Mouse (Mus musculus) embryonic facial prominence, embryonic 15.5 days (tissue): ENCODE data around the gene Stc2. TPM values are rescaled to one million over a fixed set of nuclear protein-coding genes. Genes with fewer than 3 reads are reported as not detected.

Experiments
- ATAC-seq: fragments of 200-750 bp; cut with Nextera tagmentation; 2 replicates; pipeline ENCODE4 v1.8.0; 2017; ENCODE audit warnings: low read depth, moderate TSS enrichment; ENCODE audit not compliant: insufficient number of reproducible peaks, low FRiP score, low TSS enrichment
- H3K27ac ChIP-seq: fragments of 300-500 bp; sonication (generic); replicated peaks from 2 replicates; pipeline ENCODE4 v1.5.1; 2015; ENCODE audit warnings: mild to moderate bottlenecking, inconsistent platforms
- H3K27me3 ChIP-seq: fragments of 300-500 bp; sonication (generic); 2 replicates; pipeline ENCODE4 v1.6.1; 2015; ENCODE audit warnings: inconsistent platforms
- H3K36me3 ChIP-seq: fragments of 300-500 bp; sonication (generic); 2 replicates; pipeline ENCODE4 v1.6.1; 2015; ENCODE audit warnings: mild to moderate bottlenecking, inconsistent platforms
- H3K4me1 ChIP-seq: fragments of 300-500 bp; sonication (generic); 2 replicates; pipeline ENCODE4 v1.6.1; 2015; ENCODE audit warnings: inconsistent platforms
- H3K4me2 ChIP-seq: fragments of 300-500 bp; sonication (generic); replicated peaks from 2 replicates; pipeline ENCODE4 v1.6.1; 2015; ENCODE audit warnings: mild to moderate bottlenecking, inconsistent platforms
- H3K4me3 ChIP-seq: fragments of 300-500 bp; sonication (generic); replicated peaks from 2 replicates; pipeline ENCODE4 v1.5.1; 2015; ENCODE audit warnings: mild to moderate bottlenecking, inconsistent platforms
- H3K9ac ChIP-seq: fragments of 300-500 bp; sonication (generic); 2 replicates; pipeline ENCODE4 v1.6.1; 2015; ENCODE audit warnings: inconsistent platforms
- H3K9me3 ChIP-seq: fragments of 300-500 bp; sonication (generic); replicated peaks from 2 replicates; pipeline ENCODE4 v1.6.1; 2016; ENCODE audit warnings: inconsistent platforms
- WGBS: fragments of 180-500 bp; shearing (Covaris S2); methylation state at CpG from one replicate; pipeline ENCODE4 v1.1.7; 2015; 5-methylcytosine and 5-hydroxymethylcytosine counted together
- polyA plus RNA-seq: library from polyadenylated mRNA; unstranded; fragments of >200 nt; fragmentation: Nextera tagmentation; extraction: Ambion mirVana; gene quantifications from 2 replicates; pipeline ENCODE4 v1.2.1, GENCODE M21; 2015

Gene Stc2
- polyA plus RNA-seq, 1 experiment from 2014 or later = 3.3 TPM

DNA sequence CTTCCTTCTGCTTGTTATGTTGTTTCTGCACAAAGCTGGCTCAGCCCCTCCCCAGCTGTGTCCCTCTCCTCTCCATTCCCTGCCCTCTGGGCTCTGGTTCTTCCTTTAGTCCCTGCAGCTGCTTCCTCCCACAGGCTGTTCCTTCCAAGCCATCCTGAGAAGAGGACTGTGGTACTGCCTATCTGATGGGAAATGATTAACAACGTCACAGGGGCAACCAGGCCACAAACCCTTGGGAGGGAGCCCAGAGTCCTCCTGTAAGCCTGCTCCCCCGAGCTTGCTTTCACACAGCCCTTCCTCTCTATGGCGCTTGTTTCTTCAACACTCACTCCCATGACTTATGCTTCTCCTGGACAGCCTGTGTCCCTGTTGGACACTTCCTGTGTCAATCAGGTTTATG is 16.7 kb upstream of the Stc2 start:
- Histone ChIP-seq H3K36me3 (no peaks in the 10 kb centered on the region), H3K9ac (no peak overlapping the region), H3K4me2 (no peak overlapping the region), H3K9me3 (no peaks in the 10 kb centered on the region), H3K4me3 (no peak overlapping the region), H3K27me3 (no peaks in the 10 kb centered on the region), H3K4me1 (no peaks in the 10 kb centered on the region), H3K27ac (no peak overlapping the region)
- ATAC-seq = no peak
- 54% methylated on average over 3 of the region's 3 CpGs for WGBS

- H3K9me3 ChIP-seq = no peaks in the 10 kb centered on the region
- H3K4me1 ChIP-seq = no peaks in the 10 kb centered on the region
- no peak for ATAC-seq
- no peaks in the 10 kb centered on the region; the same call in 1 of the 2 replicates for H3K27me3 ChIP-seq
- 82% methylated on average over 2 of the region's 2 CpGs for WGBS
- H3K4me2 ChIP-seq = no peak overlapping the region
- no peaks in the 10 kb centered on the region for H3K36me3 ChIP-seq
- no peak overlapping the region for H3K27ac ChIP-seq
- no peak overlapping the region for H3K9ac ChIP-seq
- no peak overlapping the region for H3K4me3 ChIP-seq
Measured at GRCm38 (mm10) chr11:31383968-31384367, 14.1 kb upstream of the Stc2 start.

- H3K27ac ChIP-seq = no peak overlapping the region
- H3K36me3 ChIP-seq = no peaks in the 10 kb centered on the region
- no peak overlapping the region for H3K9ac ChIP-seq
- no peak overlapping the region for H3K4me2 ChIP-seq
- no peaks in the 10 kb centered on the region for H3K9me3 ChIP-seq
- WGBS = 40% methylated on average over 5 of the region's 5 CpGs
- no peak overlapping the region for H3K4me3 ChIP-seq
- no peaks in the 10 kb centered on the region for H3K4me1 ChIP-seq
- H3K27me3 ChIP-seq = no peaks in the 10 kb centered on the region; the same call in 1 of the 2 replicates
- no peak for ATAC-seq
Measured at GRCm38 (mm10) chr11:31382145-31382544, 12.3 kb upstream of the Stc2 start.

- no peak overlapping the region for H3K9ac ChIP-seq
- no peak overlapping the region for H3K4me2 ChIP-seq
- no peak for ATAC-seq
- H3K9me3 ChIP-seq = no peaks in the 10 kb centered on the region
- peaks cover 43% of the 10 kb centered on the region for H3K27me3 ChIP-seq
- no peaks in the 10 kb centered on the region for H3K36me3 ChIP-seq
- peaks cover 28% of the 10 kb centered on the region for H3K4me1 ChIP-seq
- no peak overlapping the region for H3K27ac ChIP-seq
- WGBS = 75% methylated on average over 7 of the region's 7 CpGs
- no peak overlapping the region for H3K4me3 ChIP-seq
Measured at GRCm38 (mm10) chr11:31373438-31373837, 3.6 kb upstream of the Stc2 start.

DNA sequence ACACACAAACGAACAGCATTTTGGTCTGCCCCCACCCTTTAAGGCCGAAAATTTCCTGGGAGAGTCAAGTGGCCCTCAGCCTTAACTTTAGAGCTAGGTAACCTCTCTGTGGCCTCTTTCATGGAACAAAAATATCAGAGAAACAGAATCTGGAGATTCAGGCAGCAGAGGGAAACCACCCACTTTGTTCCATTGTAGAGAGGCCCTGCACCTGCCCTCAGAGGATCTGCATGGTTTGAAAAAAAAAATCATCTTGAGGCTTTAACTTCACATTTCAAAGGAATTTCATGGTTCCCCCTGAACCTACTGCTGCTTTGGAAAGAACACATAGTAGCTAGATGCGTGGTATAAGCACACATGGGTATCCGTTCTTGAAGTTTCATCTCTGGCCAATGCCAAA is 2.3 kb upstream of the Stc2 start:
- 79% methylated on average over 4 of the region's 4 CpGs for WGBS
- Histone ChIP-seq H3K27me3 (peaks cover 46% of the 10 kb centered on the region), H3K4me3 (no peak overlapping the region), H3K9me3 (no peaks in the 10 kb centered on the region), H3K27ac (no peak overlapping the region), H3K4me2 (no peak overlapping the region), H3K4me1 (peaks cover 33% of the 10 kb centered on the region), H3K36me3 (no peaks in the 10 kb centered on the region), H3K9ac (no peak overlapping the region)
- ATAC-seq = no peak

GRCm38 (mm10) chr11:31371256-31371838 is 1.5 kb upstream of the Stc2 start:
- no peaks in the 10 kb centered on the region for H3K36me3 ChIP-seq
- no peak overlapping the region for H3K9ac ChIP-seq
- WGBS = 3% methylated on average over 39 of the region's 39 CpGs
- no peak overlapping the region for H3K27ac ChIP-seq
- peaks cover 33% of the 10 kb centered on the region for H3K4me1 ChIP-seq
- H3K4me3 ChIP-seq = peak overlapping the region; percentile 56
- H3K4me2 ChIP-seq = peak overlapping the region; percentile 100
- H3K27me3 ChIP-seq = peaks cover 53% of the 10 kb centered on the region
- H3K9me3 ChIP-seq = no peaks in the 10 kb centered on the region
- no peak; the same call in 1 of the 2 replicates for ATAC-seq

- no peak for ATAC-seq
- H3K36me3 ChIP-seq = no peaks in the 10 kb centered on the region
- 2% methylated on average over 23 of the region's 24 CpGs for WGBS
- H3K27ac ChIP-seq = no peak overlapping the region
- no peak overlapping the region for H3K9ac ChIP-seq
- H3K4me3 ChIP-seq = peak overlapping the region; percentile 56
- H3K4me2 ChIP-seq = peak overlapping the region; percentile 100
- H3K4me1 ChIP-seq = peaks cover 33% of the 10 kb centered on the region
- peaks cover 57% of the 10 kb centered on the region for H3K27me3 ChIP-seq
- H3K9me3 ChIP-seq = no peaks in the 10 kb centered on the region
Measured at GRCm38 (mm10) chr11:31370436-31371230, 759 bp upstream of the Stc2 start.

DNA sequence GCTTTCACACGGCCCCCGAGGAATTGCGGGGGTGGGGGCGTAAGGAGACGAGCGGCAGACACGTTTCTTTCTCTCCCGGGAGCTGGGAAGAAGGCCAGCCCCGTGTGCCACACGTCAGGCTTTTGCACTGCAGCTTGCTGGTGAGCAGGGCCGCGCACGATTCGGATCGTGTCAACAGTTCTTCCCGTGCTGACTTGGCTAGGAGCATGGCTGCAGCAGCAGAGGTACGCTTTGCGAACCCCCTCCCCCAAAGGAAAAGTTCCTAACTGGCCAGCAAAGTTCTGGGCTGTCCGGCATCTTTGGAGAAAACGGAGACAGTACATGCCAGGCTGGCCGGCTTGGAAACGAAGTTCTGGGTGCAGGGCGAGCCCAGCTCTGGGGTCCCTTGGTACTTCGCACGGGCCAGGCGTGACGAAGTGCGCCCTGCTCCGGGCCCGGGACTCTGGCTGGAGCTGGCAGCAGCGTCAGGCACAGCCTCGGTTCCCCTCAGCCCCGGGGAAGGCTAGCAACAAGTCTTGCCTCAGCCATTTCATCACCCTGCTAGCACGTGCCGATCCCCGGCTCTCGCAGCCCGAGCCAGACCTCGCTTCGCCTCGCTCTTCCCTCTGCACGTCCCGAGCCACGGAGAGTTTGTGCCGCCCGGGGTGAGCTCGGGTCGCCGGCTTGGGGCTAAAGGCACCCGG is 768 bp downstream of the Stc2 start:
- Histone ChIP-seq H3K27me3 (peaks cover 56% of the 10 kb centered on the region), H3K36me3 (no peaks in the 10 kb centered on the region), H3K4me3 (peak overlapping the region; percentile 56), H3K9me3 (no peaks in the 10 kb centered on the region), H3K4me1 (peaks cover 33% of the 10 kb centered on the region), H3K9ac (peak overlapping the region; percentile 31), H3K4me2 (peak overlapping the region; percentile 100), H3K27ac (peak overlapping the region; percentile 44)
- under 1% methylated on average over 50 of the region's 50 CpGs for whole genome bisulfite sequencing
- ATAC-seq = peak; percentile 47; the same call in 1 of the 2 replicates

- no peaks in the 10 kb centered on the region for H3K9me3 ChIP-seq
- WGBS = 1% methylated on average over 36 of the region's 36 CpGs
- H3K4me3 ChIP-seq = peak overlapping the region; percentile 56
- H3K4me1 ChIP-seq = peaks cover 33% of the 10 kb centered on the region
- no peak overlapping the region for H3K27ac ChIP-seq
- peaks cover 56% of the 10 kb centered on the region for H3K27me3 ChIP-seq
- H3K9ac ChIP-seq = peak overlapping the region; percentile 31
- H3K36me3 ChIP-seq = no peaks in the 10 kb centered on the region
- ATAC-seq = 0 out of 2 replicates have a peak, but pooled peaks have one; percentile 2
- H3K4me2 ChIP-seq = peak overlapping the region; percentile 100
Measured at GRCm38 (mm10) chr11:31368252-31368964, 1.5 kb downstream of the Stc2 start.

GRCm38 (mm10) chr11:31366827-31367226 is 3.0 kb downstream of the Stc2 start:
- no peak overlapping the region for H3K4me3 ChIP-seq
- no peak for ATAC-seq
- peaks cover 38% of the 10 kb centered on the region for H3K4me1 ChIP-seq
- no peak overlapping the region for H3K9ac ChIP-seq
- H3K27me3 ChIP-seq = peaks cover 44% of the 10 kb centered on the region
- no peaks in the 10 kb centered on the region for H3K9me3 ChIP-seq
- H3K36me3 ChIP-seq = no peaks in the 10 kb centered on the region
- H3K27ac ChIP-seq = no peak overlapping the region
- WGBS = 87% methylated on average over 4 of the region's 4 CpGs
- H3K4me2 ChIP-seq = no peak overlapping the region

DNA sequence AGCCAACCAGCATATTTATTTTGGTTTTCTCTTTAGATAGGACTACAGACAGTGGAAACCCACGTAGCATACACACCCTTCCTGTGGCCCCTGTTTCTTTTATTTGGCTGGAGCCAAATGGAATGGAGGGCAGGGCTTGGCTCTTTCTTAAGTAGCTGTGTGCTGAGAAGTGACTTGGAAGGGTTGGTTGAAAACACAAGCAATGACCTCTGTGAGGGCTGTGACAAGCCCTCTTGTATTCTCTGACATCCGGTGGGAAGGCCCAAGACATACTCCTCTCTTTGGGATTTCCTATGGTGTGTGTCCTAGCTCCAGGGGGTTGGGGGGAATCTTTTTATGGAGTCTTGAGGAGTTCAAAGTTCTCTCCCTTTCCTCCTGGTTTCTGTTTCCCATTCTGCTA is 3.5 kb downstream of the Stc2 start:
- H3K36me3 ChIP-seq = no peaks in the 10 kb centered on the region
- H3K27me3 ChIP-seq = peaks cover 40% of the 10 kb centered on the region
- no peak overlapping the region for H3K27ac ChIP-seq
- ATAC-seq = no peak
- 87% methylated on average over 2 of the region's 2 CpGs for WGBS
- H3K9ac ChIP-seq = no peak overlapping the region
- peaks cover 35% of the 10 kb centered on the region for H3K4me1 ChIP-seq
- H3K4me2 ChIP-seq = no peak overlapping the region
- H3K4me3 ChIP-seq = no peak overlapping the region
- no peaks in the 10 kb centered on the region for H3K9me3 ChIP-seq
